Mouse (Mus musculus) limb, embryonic 14.5 days (tissue): Measurements from ENCODE around the gene Fut2. TPM values are rescaled to one million over a fixed set of nuclear protein-coding genes. Genes with fewer than 3 reads are reported as not detected.

Source experiments
- ATAC-seq: fragments of 200-750 bp; cut with Nextera tagmentation; 2 replicates; pipeline ENCODE4 v1.8.0; 2017; ENCODE audit warnings: low read depth, moderate number of reproducible peaks, moderate TSS enrichment; ENCODE audit not compliant: low FRiP score
- DNase-seq: peaks from one replicate; pipeline ENCODE4 v3.0.0-alpha.2; 2015; ENCODE audit warnings: low spot score
- H3K27ac ChIP-seq: fragments of 300-500 bp; sonication (generic); replicated peaks from 2 replicates; pipeline ENCODE4 v1.5.1; 2014; ENCODE audit warnings: low read depth, mild to moderate bottlenecking, low read length, moderate library complexity, mixed read lengths
- H3K27me3 ChIP-seq: fragments of 300-500 bp; sonication (generic); 2 replicates; pipeline ENCODE4 v1.6.1; 2014; ENCODE audit warnings: low read length, mixed read lengths; ENCODE audit not compliant: control insufficient read depth, insufficient read depth
- H3K36me3 ChIP-seq: fragments of 300-500 bp; sonication (generic); 2 replicates; pipeline ENCODE4 v1.6.1; 2014; ENCODE audit warnings: mild to moderate bottlenecking, low read length, moderate library complexity, mixed read lengths; ENCODE audit not compliant: control insufficient read depth, insufficient read depth
- H3K4me1 ChIP-seq: fragments of 300-500 bp; sonication (generic); 2 replicates; pipeline ENCODE4 v1.6.1; 2014; ENCODE audit warnings: antibody characterized with exemption, low read length, mixed read lengths; ENCODE audit not compliant: control insufficient read depth, insufficient read depth
- H3K4me2 ChIP-seq: fragments of 300-500 bp; sonication (generic); replicated peaks from 2 replicates; pipeline ENCODE4 v1.6.1; 2014; ENCODE audit warnings: low read depth, mild to moderate bottlenecking, low read length, moderate library complexity; ENCODE audit not compliant: severe bottlenecking
- H3K4me3 ChIP-seq: fragments of 300-500 bp; sonication (generic); replicated peaks from 2 replicates; pipeline ENCODE4 v1.5.1; 2014; ENCODE audit warnings: low read length
- H3K9ac ChIP-seq: fragments of 300-500 bp; sonication (generic); 2 replicates; pipeline ENCODE4 v1.6.1; 2014; ENCODE audit warnings: mild to moderate bottlenecking, low read depth, low read length, moderate library complexity; ENCODE audit not compliant: severe bottlenecking
- H3K9me3 ChIP-seq: fragments of 300-500 bp; sonication (generic); 2 replicates; pipeline ENCODE4 v1.6.1; 2016; ENCODE audit warnings: low read length; ENCODE audit not compliant: control insufficient read depth
- POLR2A ChIP-seq: fragments of 200-500 bp; IDR thresholded peaks from 2 replicates; pipeline ENCODE4 v1.8.0; 2012; ENCODE audit warnings: inconsistent platforms, mild to moderate bottlenecking, moderate library complexity, borderline replicate concordance; ENCODE audit not compliant: insufficient read depth, insufficient read length; ENCODE audit errors: extremely low read depth
- WGBS: fragments of 180-500 bp; shearing (Covaris S2); extraction: QIAGEN DNeasy Blood & Tissue Kit; methylation state at CpG from one replicate; pipeline ENCODE4 v1.1.7; 2014; 5-methylcytosine and 5-hydroxymethylcytosine counted together
- polyA plus RNA-seq, 2 experiments: library from polyadenylated mRNA; depleted of rRNA in 1 of 2; stranded (reverse) in 1 of 2; unstranded in 1 of 2; fragments of >200 nt; fragmentation: Nextera tagmentation in 1 of 2; extraction: Ambion mirVana in 1 of 2; gene quantifications; 2 replicates each; pipeline versions ENCODE4 v1.2.1 to v1.2.3; 2012 to 2014

Gene Fut2
- polyA plus RNA-seq, 2 experiments = 1.4 to 2.9 TPM

DNA sequence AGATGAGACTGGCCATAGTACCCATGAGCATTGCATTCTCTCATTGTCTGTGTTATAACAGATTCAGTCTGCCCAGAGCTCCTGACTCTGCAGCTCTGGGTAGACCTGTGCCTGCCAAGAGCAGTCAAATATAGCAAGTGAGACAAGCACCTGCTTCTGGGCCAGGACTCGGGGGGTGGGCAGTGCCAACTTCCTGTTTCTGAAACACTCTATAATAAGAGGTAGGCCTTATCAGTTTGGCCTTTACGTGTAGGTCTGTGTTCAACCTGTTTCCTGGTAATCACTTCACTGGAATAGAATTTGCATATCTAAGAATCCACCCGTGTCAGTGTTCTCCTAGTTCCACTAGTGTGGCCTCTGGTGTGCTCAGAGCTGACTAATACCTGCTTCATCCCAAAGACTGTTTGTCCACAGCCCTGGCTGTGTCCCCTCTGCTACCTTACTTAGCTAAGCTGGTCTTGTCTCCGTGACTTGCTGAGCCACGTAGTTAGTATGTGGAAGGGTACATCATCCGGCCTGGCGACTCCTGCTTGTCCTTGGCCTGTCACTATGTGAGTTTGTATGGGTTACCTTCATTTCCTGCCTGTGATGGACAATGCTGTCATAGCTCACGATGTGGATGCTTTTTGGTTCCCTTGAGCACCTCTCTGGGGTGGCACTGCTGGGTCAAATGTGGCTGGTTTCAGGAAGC, 15.0 kb upstream of the Fut2 start:
- Histone ChIP-seq H3K27ac (no peak overlapping the region), H3K9me3 (no peaks in the 10 kb centered on the region), H3K4me1 (peaks cover 4% of the 10 kb centered on the region; the same call in 1 of the 2 replicates), H3K9ac (no peak overlapping the region), H3K36me3 (no peaks in the 10 kb centered on the region), H3K4me2 (no peak overlapping the region), H3K27me3 (no peaks in the 10 kb centered on the region), H3K4me3 (no peak overlapping the region)
- no peak for DNase-seq
- 84% methylated on average over 8 of the region's 8 CpGs for WGBS
- ATAC-seq = no peak
- no peak for TF ChIP-seq POLR2A

DNA sequence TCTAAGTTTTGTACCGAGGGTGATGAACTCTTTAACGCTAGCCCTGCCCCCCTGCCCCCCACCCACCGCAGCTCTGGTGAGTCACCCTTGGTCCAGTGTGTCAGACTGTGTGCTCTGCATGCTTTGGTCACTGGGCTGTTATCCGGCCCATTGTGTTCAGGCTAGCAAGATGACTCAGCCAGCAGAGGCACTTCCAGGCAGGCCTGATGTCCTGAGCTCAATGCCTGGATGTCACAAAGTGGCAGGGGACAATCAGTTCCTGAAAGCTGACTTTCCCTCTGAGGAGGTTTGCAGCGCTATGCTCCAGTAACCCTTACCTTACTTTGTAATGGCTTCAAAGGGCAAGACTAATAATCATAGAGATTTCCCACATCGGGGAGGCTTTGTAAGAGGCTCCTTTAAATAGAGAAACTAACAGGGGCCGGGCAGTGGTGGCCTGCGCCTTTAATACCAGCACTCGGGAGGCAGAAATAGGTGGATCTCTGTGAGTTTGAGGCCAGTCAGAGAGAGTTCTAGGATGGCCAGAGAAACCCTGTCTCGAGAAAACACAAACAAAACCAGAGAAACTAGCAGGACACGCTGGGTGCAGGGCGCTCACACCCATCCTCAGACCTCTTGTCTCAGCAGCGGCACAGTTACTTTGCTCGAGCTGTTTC, 13.9 kb upstream of the Fut2 start:
- DNase-seq = no peak
- Histone ChIP-seq H3K27ac (no peak overlapping the region), H3K27me3 (no peaks in the 10 kb centered on the region), H3K36me3 (no peaks in the 10 kb centered on the region), H3K4me1 (0 out of 2 replicates have a peak, but pooled peaks cover under 1% of the 10 kb centered on the region), H3K4me3 (no peak overlapping the region), H3K9me3 (no peaks in the 10 kb centered on the region), H3K9ac (no peak overlapping the region), H3K4me2 (no peak overlapping the region)
- no peak for TF ChIP-seq POLR2A
- 78% methylated on average over 14 of the region's 14 CpGs for WGBS
- ATAC-seq = no peak

DNA sequence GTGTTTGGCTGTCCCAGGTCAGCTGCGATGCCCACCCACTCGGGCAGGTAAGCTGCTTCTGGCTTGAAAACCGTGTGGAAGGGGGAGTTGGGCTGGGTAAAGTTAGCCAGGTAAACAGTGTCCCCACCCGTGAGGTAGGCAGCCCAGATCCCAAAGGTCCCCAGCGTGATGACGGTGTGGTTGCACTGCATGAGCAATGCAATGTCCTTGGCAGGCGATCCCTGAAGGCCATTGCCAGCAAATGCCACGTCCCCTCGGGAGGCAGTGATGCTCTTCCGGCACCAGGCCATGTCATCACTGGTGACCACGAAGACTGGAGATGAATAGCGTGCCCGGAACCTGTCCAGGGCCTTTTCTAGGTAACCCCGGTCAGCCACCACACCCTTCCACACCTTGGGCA, 12.3 kb upstream of the Fut2 start:
- no peak overlapping the region for H3K4me2 ChIP-seq
- no peaks in the 10 kb centered on the region for H3K27me3 ChIP-seq
- no peak overlapping the region for H3K4me3 ChIP-seq
- no peak overlapping the region for H3K9ac ChIP-seq
- no peak for TF ChIP-seq POLR2A
- no peak for DNase-seq
- ATAC-seq = no peak
- no peaks in the 10 kb centered on the region for H3K9me3 ChIP-seq
- H3K4me1 ChIP-seq = no peaks in the 10 kb centered on the region
- 92% methylated on average over 12 of the region's 14 CpGs for WGBS
- no peaks in the 10 kb centered on the region for H3K36me3 ChIP-seq
- no peak overlapping the region for H3K27ac ChIP-seq

DNA sequence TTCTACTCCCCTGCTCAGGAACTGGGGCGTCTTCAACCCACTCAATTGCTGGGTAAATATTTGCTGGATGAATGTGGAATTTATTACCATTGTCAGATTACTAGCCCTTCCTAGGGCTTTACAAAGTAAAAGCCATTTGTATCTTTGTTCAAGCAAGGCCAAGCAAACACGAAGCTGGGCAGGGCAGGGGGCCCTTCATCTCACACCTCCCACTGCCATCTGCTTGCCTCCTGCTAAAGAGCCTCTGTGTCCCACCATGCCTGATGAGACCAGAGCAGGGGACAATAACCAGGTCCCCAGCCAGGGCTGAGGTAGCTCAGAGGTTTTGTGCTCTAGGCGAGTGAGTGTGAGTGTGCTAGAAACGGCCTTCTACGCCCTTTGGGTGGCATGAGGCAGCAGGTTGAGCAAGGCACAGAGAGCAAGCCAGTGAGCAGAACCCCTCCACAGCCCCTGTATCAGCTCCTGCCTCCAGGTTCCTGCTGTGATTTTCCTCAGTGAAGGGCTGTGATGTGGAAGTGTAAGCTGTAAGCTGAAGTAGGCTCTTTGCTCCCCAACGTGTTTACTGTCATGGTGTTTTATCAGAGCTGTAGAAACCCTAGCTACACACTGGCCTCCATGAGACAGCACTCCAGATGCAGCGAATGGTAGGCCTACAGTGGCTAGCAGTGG, 11.6 kb upstream of the Fut2 start:
- Histone ChIP-seq H3K27ac (no peak overlapping the region), H3K36me3 (no peaks in the 10 kb centered on the region), H3K4me2 (no peak overlapping the region), H3K9ac (no peak overlapping the region), H3K4me3 (no peak overlapping the region), H3K9me3 (no peaks in the 10 kb centered on the region), H3K27me3 (no peaks in the 10 kb centered on the region), H3K4me1 (no peaks in the 10 kb centered on the region)
- no peak for ATAC-seq
- TF ChIP-seq POLR2A = no peak
- WGBS = 67% methylated on average over 7 of the region's 7 CpGs
- DNase-seq = no peak

DNA sequence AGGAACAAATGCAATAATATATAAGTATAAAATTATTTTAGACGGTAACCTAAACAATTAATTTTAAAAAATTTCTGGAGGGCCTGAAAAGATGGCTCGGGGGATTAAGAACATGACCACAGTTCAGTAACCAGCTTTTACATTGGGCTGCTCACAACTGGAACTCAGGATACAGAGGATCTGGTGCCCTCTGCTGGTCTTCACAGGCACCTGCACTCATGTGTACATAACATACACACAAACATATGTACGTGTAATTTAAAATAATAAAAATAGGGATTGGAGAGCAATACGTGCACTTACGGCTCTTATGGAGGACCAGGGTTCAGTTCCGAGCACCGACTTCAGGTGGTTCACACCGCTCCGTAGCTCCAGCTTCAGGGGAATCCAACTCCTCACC, 2.7 kb upstream of the Fut2 start:
- no peak for TF ChIP-seq POLR2A
- no peak overlapping the region for H3K27ac ChIP-seq
- WGBS = 95% methylated on average over 9 of the region's 9 CpGs

More for the DNA sequence above, 2.7 kb upstream of the Fut2 start:
- Histone ChIP-seq H3K27me3 (no peaks in the 10 kb centered on the region), H3K4me2 (no peak overlapping the region), H3K36me3 (no peaks in the 10 kb centered on the region), H3K4me1 (no peaks in the 10 kb centered on the region), H3K9me3 (no peaks in the 10 kb centered on the region), H3K9ac (no peak overlapping the region), H3K4me3 (no peak overlapping the region)
- no peak for ATAC-seq
- DNase-seq = no peak
